Mouse (Mus musculus) hindbrain, embryonic 11.5 days (tissue): ENCODE results near the gene Hsf2bp. TPM values are rescaled to one million over a fixed set of nuclear protein-coding genes. Genes with fewer than 3 reads are reported as not detected.

ENCODE experiments used
- ATAC-seq: fragments of 200-750 bp; cut with Nextera tagmentation; 2 replicates; pipeline ENCODE4 v1.8.0; 2017; ENCODE audit warnings: mild to moderate bottlenecking, moderate TSS enrichment, moderate library complexity; ENCODE audit not compliant: low FRiP score
- DNase-seq: peaks from one replicate; pipeline ENCODE4 v3.0.0-alpha.2; 2015; ENCODE audit warnings: low spot score
- H3K27ac ChIP-seq: fragments of 300-500 bp; sonication (generic); 2 replicates; pipeline ENCODE4 v1.5.1; 2014; ENCODE audit warnings: mild to moderate bottlenecking, low read depth, low read length
- H3K27me3 ChIP-seq: fragments of 300-500 bp; sonication (generic); 2 replicates; pipeline ENCODE4 v1.6.1; 2014; ENCODE audit warnings: mild to moderate bottlenecking, low read length, moderate library complexity, mixed read lengths; ENCODE audit not compliant: control insufficient read depth, insufficient read depth
- H3K36me3 ChIP-seq: fragments of 300-500 bp; sonication (generic); 2 replicates; pipeline ENCODE4 v1.6.1; 2014; ENCODE audit warnings: mild to moderate bottlenecking, low read length, moderate library complexity, mixed read lengths; ENCODE audit not compliant: control insufficient read depth, insufficient read depth
- H3K4me1 ChIP-seq: fragments of 300-500 bp; sonication (generic); replicated peaks from 2 replicates; pipeline ENCODE4 v1.6.1; 2014; ENCODE audit warnings: low read length, mixed read lengths; ENCODE audit not compliant: control insufficient read depth, insufficient read depth
- H3K4me2 ChIP-seq: fragments of 300-500 bp; sonication (generic); replicated peaks from 2 replicates; pipeline ENCODE4 v1.6.1; 2014; ENCODE audit warnings: mild to moderate bottlenecking, low read depth, low read length
- H3K4me3 ChIP-seq: fragments of 300-500 bp; sonication (generic); 2 replicates; pipeline ENCODE4 v1.5.1; 2014; ENCODE audit warnings: low read depth, low read length
- H3K9ac ChIP-seq: fragments of 300-500 bp; sonication (generic); 2 replicates; pipeline ENCODE4 v1.6.1; 2014; ENCODE audit warnings: low read depth, low read length
- H3K9me3 ChIP-seq: fragments of 300-500 bp; sonication (generic); 2 replicates; pipeline ENCODE4 v1.6.1; 2016; ENCODE audit warnings: low read length; ENCODE audit not compliant: control insufficient read depth
- WGBS: fragments of 180-500 bp; shearing (Covaris S2); extraction: QIAGEN DNeasy Blood & Tissue Kit; methylation state at CpG from one replicate; pipeline ENCODE4 v1.1.7; 2014; 5-methylcytosine and 5-hydroxymethylcytosine counted together
- polyA plus RNA-seq: library from polyadenylated mRNA; unstranded; fragments of >200 nt; fragmentation: Nextera tagmentation; extraction: Ambion mirVana; gene quantifications from 2 replicates; pipeline ENCODE4 v1.2.1, GENCODE M21; 2014

Gene Hsf2bp
- polyA plus RNA-seq, 1 experiment from 2014 or later, result 0.57 TPM

GRCm38 (mm10) chr17:31905201-31905790 is 130.9 kb downstream of the Hsf2bp start:
- ATAC-seq (no peak), DNase-seq (no peak)
- Histone ChIP-seq H3K4me1 (0 out of 2 replicates have a peak, but pooled peaks cover 2% of the 10 kb centered on the region), H3K36me3 (no peaks in the 10 kb centered on the region), H3K27me3 (no peaks in the 10 kb centered on the region), H3K9ac (no peak overlapping the region), H3K4me3 (no peak overlapping the region), H3K9me3 (no peaks in the 10 kb centered on the region), H3K4me2 (no peak overlapping the region), H3K27ac (no peak overlapping the region)
- WGBS, result 82% methylated on average over 9 of the region's 9 CpGs

- no peak overlapping the region for H3K4me2 ChIP-seq
- no peak overlapping the region for H3K27ac ChIP-seq
- H3K4me3 ChIP-seq, result no peak overlapping the region
- 90% methylated on average over 7 of the region's 7 CpGs for WGBS
- H3K36me3 ChIP-seq, result no peaks in the 10 kb centered on the region
- H3K9ac ChIP-seq, result no peak overlapping the region
- DNase-seq (no peak), ATAC-seq (no peak)
- 0 out of 2 replicates have a peak, but pooled peaks cover 2% of the 10 kb centered on the region for H3K4me1 ChIP-seq
- no peaks in the 10 kb centered on the region for H3K9me3 ChIP-seq
- H3K27me3 ChIP-seq, result no peaks in the 10 kb centered on the region
Observed at GRCm38 (mm10) chr17:31904036-31904435, 132.1 kb downstream of the Hsf2bp start.

- Histone ChIP-seq H3K27me3 (no peaks in the 10 kb centered on the region), H3K4me2 (no peak overlapping the region), H3K4me1 (0 out of 2 replicates have a peak, but pooled peaks cover 2% of the 10 kb centered on the region), H3K36me3 (no peaks in the 10 kb centered on the region), H3K27ac (no peak overlapping the region), H3K9me3 (no peaks in the 10 kb centered on the region), H3K4me3 (no peak overlapping the region), H3K9ac (no peak overlapping the region)
- ATAC-seq, result no peak
- no peak for DNase-seq
- 82% methylated on average over 2 of the region's 3 CpGs for WGBS
Observed at GRCm38 (mm10) chr17:31902630-31903198, 133.4 kb downstream of the Hsf2bp start.

- no peaks in the 10 kb centered on the region for H3K27me3 ChIP-seq
Observed at GRCm38 (mm10) chr17:31901461-31902204, 134.5 kb downstream of the Hsf2bp start.

GRCm38 (mm10) chr17:31898941-31899340 is 137.2 kb downstream of the Hsf2bp start:
- Histone ChIP-seq H3K9me3 (no peaks in the 10 kb centered on the region), H3K27ac (no peak overlapping the region), H3K4me1 (no peaks in the 10 kb centered on the region), H3K27me3 (no peaks in the 10 kb centered on the region), H3K4me3 (no peak overlapping the region), H3K4me2 (no peak overlapping the region), H3K36me3 (no peaks in the 10 kb centered on the region), H3K9ac (no peak overlapping the region)
- no peak for ATAC-seq
- 56% methylated on average over 5 of the region's 5 CpGs for WGBS
- no peak for DNase-seq

More at GRCm38 (mm10) chr17:31901461-31902204, 134.5 kb downstream of the Hsf2bp start:
- Histone ChIP-seq H3K4me2 (no peak overlapping the region), H3K4me3 (no peak overlapping the region), H3K27ac (no peak overlapping the region), H3K9ac (no peak overlapping the region), H3K36me3 (no peaks in the 10 kb centered on the region), H3K9me3 (no peaks in the 10 kb centered on the region), H3K4me1 (0 out of 2 replicates have a peak, but pooled peaks cover 2% of the 10 kb centered on the region)
- ATAC-seq, result no peak
- DNase-seq, result no peak
- 77% methylated on average over 11 of the region's 11 CpGs for WGBS

GRCm38 (mm10) chr17:31897186-31897793 is 138.9 kb downstream of the Hsf2bp start:
- H3K4me3 ChIP-seq, result no peak overlapping the region
- H3K9me3 ChIP-seq, result no peaks in the 10 kb centered on the region
- H3K36me3 ChIP-seq, result no peaks in the 10 kb centered on the region
- H3K4me1 ChIP-seq, result 0 out of 2 replicates have a peak, but pooled peaks cover 2% of the 10 kb centered on the region
- 85% methylated on average over 4 of the region's 4 CpGs for WGBS
- H3K27ac ChIP-seq, result no peak overlapping the region
- H3K4me2 ChIP-seq, result no peak overlapping the region
- no peak for ATAC-seq
- H3K9ac ChIP-seq, result no peak overlapping the region
- no peak for DNase-seq
- no peaks in the 10 kb centered on the region for H3K27me3 ChIP-seq

- 79% methylated on average over 3 of the region's 3 CpGs for WGBS
- Histone ChIP-seq H3K4me2 (no peak overlapping the region), H3K27ac (no peak overlapping the region), H3K27me3 (no peaks in the 10 kb centered on the region), H3K9ac (no peak overlapping the region), H3K4me3 (no peak overlapping the region), H3K4me1 (0 out of 2 replicates have a peak, but pooled peaks cover 2% of the 10 kb centered on the region), H3K9me3 (no peaks in the 10 kb centered on the region), H3K36me3 (no peaks in the 10 kb centered on the region)
- no peak for DNase-seq
- no peak for ATAC-seq
Observed at GRCm38 (mm10) chr17:31896751-31897150, 139.4 kb downstream of the Hsf2bp start.

- DNase-seq (no peak), ATAC-seq (no peak)
- Histone ChIP-seq H3K9ac (no peak overlapping the region), H3K27me3 (no peaks in the 10 kb centered on the region), H3K36me3 (no peaks in the 10 kb centered on the region), H3K27ac (no peak overlapping the region), H3K4me1 (0 out of 2 replicates have a peak, but pooled peaks cover 2% of the 10 kb centered on the region), H3K4me3 (no peak overlapping the region), H3K9me3 (no peaks in the 10 kb centered on the region), H3K4me2 (no peak overlapping the region)
- WGBS, result 97% methylated on average over 7 of the region's 7 CpGs
Observed at GRCm38 (mm10) chr17:31896311-31896710, 139.8 kb downstream of the Hsf2bp start.
